Mouse (Mus musculus) cerebellum, adult 11-12 months (tissue): ENCODE data around the gene Tmprss7.

Source experiments
- DNase-seq: peaks from one replicate; pipeline ENCODE4 v3.0.0; 2022

The Tmprss7 gene

DNA sequence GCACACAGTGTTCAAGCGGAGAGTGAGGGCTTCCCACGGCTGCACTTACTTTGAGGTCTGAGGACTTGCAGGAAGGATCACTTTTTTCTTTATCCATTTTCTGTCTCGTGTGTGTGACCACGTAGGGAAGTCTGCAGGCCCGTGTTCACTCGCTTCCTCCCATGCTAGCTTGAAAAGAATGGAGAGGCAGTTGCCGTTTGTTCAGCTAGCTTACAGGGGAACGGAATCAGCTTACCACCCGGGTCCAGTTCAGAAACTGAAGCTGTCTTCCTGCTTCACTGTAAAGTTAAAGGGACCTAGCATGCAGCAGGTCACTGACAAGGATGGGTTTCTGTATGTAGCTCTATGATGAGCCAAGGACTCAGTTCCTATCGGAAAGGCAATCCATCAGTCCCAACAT lies at the start of gene Tmprss7:
Tmprss7 (minus strand) TSS at position 101 of the 400 bp plus-strand sequence.
- no peak for DNase-seq

DNA sequence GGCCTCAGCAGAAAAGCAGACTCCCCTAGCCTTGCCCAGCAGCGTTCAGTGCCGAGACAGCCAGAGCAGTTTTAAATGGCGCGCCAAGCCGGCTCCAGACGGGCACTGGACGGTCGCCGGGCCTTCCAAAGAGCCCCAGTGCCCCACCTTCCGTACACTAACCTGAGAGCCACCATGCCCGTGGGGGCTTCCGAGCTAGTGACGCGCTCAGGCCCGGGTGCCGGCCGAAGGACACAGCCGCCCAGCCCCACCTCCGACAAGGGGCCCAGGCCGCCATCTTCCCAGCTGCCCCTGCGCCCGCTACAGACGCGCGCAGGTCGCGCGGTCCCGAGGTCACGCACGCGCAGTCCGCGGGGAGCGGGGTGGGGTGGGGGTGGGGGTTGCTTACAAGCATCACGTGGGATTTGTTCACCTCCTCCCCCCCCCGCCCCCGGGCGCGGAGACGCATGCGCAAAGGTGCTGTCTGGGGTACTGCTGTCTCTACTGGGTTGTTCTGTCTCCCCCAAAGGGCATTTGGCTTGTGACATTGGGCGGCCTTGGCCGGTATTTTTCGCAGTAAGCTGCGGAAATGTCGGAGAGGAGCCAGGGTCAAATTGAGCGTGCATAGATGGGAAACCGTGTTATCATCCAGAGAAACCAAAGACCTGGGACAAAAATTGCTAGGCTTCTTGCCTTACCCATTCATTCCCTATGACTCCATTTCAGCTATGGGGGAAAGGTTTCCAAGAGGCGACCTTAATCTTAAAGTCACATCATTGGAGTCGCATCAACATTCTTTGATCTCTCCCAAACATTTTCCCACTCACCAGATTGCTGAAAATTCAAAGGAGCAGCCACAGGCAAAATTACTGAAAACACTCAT lies 49.4 kb upstream of the Tmprss7 start, which contains the start of gene Abhd10:
Abhd10 (minus strand) TSS at position 341 of the 862 bp plus-strand sequence.
- DNase-seq: peak; percentile 98

DNA sequence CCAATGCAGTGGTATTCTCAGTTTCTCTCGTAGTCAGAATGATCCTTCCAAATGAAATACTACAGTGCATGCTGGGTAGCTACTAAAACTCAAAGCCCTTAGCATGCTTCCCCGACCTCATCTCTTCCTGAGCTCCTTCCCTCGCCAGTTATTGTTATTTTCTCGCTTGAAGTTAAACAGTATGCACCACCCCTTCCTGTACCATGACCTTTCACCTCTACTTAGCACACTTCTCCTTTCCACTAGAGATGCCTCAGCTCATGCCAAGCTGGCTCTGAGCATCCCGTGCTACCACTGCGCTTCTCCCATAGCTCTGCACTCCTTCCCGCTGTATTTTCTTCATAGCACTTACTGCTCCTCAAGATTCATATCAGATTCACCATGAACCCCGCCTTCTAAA lies 44.4 kb upstream of the Tmprss7 start:
- DNase-seq: no peak

DNA sequence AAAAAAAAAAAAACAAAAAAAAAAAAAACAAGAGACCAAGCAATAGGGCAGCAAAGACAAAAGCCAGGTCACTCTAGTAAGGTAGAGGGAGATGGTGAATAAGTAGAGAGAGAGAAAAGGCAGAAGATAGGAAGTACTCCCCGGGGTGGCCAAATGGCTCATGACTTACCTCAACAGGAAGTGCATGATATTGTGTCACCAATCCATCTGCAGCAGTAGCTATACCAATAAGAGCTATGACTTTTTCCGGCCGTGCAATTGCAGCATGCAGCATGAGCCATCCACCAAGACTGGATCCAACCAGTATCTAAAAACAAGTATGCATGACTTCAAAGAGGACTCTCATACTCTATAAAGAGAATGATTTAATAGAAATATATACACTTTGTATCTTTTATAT lies 43.3 kb upstream of the Tmprss7 start:
- no peak for DNase-seq

DNA sequence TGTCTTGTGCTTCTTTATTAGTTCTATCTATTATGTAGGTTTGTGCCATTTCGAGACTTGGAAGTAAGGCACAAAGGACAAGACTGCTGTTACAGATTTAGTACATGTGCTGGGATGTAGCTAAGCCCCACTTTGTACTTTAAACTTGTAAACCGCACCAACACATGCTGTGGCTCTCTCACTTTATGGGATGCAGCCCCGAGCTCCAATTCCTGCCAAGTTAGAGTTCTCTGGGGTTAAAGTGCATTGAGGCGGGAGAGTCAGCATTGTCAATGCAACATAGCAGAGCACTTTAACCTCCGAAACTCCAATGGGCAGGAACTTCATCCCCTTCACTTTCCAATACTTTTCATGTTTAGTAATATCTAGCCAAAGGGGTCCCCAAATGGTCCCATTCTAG lies 35.7 kb upstream of the Tmprss7 start:
- DNase-seq: no peak

DNA sequence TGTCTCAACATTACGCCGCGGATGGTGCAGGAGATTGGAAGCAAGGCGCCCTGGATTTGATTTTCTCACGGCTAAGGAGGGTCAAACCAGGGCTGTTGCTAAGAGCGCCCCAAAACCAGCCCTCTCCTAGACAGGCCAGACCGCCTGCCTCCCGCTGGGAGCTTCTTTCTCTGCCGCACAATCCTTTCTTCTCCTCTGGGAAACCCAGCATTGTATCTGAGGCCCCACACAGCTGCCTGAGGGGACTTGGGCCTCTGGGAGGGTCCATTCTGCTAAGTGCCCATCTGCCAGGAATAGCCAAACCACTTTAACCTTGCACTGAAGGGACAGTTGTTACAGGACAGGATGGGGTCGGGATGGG lies 31.3 kb upstream of the Tmprss7 start:
- DNase-seq: peak; percentile 72

DNA sequence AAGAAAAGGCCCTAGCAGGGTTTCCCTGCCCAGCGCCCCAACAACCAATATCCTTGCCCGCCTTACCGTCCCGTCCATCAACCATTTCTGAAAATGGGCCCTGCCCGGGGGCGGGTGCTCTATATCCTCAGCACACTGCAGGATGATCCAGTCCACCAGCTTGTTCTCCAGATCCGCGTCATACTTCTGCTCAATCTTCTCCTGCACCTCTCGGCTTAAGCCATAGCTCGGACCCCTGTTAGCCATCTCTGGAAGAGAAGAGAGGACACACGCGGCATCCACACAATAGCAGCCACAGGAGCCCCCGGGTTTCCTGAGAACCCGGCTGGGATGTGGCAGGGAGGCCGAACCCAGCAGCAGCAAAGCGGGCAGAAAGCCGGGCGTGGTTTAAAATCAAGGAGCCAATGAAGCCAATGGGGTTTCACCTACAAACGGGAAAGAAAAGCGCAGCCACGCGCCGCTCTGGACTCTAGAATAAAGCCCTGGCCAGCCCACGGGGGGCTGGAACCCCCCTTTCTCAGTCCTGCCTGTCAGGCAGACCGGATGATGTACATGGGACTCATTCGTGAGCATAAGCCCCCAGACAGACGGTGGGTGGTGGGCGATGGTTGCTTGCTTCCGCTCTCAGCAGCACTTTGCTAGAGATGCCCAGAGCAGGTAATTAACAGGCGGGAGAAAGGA lies 30.7 kb upstream of the Tmprss7 start, which contains the start of gene Tagln3:
Tagln3 (minus strand) TSS at position 548 of the 681 bp plus-strand sequence.
- DNase-seq: peak; percentile 84

DNA sequence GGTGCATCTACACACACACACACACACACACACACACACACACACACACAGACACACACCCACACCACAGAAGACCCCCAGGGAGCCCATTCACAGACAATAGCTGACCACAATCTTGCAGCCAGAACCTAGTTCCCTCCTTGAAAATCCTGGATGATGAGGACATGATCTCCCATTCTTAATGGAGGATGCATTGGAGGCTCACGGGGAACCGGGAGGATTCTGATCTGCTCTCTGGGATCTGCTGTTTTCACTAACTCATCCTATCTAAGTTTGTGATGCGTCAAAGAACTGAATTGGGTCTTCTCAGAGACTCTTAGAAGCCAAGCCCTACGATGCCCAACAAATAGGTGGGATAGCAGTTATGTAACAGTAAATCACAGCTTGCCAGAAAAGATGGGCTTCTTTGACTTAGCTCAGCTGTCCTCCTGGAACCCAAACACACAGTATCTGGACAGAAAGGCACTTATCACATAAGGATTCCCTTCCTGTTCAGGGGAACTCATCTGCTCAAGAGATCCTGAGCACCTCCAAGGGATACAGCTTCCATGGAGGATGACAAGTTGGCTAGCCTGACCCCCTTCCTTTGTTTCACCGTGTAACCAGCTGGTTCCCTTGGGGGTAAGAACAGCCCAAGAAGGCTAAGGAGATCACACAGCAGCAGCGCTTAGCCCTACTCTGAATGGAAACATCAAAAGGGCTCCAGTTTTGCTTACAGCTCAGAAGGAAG lies 29.9 kb upstream of the Tmprss7 start:
- peak; percentile 49 for DNase-seq

DNA sequence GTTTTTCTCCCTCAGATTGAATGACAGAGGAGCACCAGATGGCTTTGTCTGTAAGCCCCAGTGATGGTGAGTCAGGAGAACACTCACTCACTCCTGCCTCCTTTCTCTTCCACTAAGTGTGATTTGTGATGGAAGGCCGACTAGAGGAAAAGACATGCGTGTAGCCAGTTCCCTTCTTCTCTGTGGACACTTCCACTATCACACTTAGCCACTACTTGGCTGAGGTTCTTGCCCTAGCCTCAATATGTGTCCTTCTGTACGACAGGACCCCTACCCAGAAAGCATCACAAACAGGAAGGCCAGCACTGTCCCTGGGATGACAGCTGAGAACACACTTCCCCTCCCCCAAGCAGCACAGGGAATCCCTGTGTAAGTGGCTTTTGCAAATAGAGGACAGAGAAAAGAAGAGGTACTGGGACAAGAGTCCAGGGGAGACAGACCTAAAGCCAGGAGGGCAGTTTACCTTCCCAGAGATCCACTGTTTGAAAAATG lies 29.0 kb upstream of the Tmprss7 start:
- DNase-seq: peak; percentile 65

DNA sequence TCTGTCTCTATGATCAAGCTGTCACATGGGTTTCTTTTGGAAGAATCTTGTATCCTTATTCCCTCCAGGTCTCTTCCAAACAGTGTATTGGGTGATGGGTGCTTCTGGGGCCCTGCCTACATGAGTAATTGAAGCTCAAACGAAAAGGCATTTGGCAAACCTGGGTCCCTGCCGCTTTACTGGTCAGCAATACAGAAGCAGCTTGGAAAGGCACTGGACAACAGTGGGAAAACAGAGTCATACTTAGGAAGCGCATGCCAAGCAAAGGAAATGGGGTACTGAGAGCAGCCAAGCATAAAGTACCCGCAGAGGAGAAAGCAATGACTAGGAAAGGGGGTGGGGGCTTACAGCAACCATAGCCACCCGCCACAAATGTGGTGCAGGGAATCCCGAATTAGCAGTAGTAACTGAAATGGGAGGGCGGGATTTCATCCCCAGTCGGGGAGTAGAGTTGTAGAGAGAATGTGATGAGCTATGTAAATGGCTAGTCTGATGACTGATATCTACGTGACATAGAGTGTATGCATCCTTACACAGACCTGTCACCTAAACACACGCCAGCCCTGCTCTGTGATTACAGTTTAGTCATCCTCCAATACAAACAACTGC lies 26.7 kb upstream of the Tmprss7 start:
- DNase-seq: peak; percentile 71

DNA sequence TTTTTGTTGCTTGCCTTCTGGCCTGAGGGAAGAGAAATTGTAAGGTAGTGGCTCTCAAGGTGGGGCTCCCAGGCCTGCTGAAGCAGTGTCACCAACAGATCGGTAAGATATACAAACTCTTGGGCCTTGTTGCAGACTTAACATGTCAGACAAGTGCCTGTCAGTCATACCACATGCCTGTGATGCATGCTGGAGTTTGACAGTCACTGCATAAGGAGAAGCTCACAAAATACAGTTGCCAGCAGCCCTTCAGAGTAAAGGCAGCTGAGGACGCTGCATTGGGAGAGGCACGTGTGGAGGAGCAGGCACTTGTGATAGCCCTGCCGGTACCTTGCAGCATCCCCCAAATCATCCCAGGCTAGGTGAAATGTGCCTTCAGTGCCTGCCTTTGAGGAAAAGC lies 24.8 kb upstream of the Tmprss7 start:
- DNase-seq: no peak

DNA sequence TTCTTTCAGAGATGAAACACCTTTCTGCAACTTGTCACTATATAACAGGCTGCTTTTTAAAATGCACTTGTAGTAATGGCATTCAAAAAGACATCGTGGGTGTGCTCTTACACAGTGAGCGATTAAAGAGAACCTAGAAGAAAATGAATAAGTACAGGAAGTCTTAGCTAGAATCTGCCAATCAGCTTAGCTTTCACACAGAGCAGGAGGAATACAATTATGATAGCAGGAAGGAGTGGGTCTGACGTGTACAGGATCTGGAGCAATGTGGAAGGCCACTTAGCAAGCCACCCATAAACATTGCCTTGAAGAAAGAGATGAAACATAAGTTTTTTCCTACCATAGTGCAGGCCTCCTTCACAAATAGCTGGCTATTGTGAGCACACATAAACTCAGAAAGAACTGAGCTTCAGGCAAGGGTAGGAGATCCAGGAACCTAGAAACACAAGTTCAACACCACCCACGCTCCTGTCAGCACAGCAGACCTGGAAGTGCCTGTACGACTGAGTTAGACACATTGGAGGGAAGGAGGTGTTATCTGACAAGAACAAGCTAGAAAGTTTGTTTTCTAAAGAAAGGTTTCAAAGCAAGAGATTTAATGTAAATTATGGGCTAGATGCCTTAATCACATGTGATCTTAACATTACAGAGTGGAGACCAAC lies 21.2 kb upstream of the Tmprss7 start:
- no peak for DNase-seq

DNA sequence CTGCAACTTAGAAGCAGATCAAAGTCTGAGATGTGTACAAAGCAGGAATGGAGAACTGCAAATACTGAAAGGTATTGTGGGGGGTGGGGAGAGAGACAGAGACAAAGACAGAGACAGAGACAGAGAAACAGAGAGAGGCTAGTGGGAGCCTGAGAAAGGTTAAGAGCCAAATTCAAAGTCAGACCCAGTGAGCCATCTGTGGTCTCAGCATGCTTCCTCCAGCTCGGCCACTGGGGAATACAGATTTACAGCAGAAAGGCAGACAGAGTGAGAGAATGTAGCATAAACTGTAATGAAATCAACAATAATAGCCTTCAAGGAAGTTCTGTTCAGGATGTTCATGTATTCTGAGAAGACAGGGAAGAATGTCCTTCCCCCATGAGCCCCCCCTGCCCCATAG lies 20.4 kb upstream of the Tmprss7 start:
- DNase-seq: no peak

DNA sequence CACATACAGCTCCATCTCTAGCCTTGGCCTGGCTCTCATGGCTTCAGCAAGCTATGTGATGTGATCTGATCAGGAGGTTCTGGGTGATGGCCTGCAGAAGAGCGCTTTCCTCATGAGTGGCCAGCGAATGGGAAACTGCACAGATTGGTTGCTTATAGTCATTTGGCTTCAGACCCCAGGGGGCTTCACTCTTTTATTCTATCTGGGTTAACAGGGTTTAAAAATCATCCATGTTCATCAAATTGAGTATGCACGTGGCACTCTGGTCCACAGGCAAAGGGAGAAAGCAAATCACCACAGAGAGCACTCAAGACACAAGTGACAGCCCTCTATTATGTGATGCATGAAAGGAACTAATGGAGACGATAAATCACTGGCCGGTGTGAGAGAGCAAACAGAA lies 19.8 kb upstream of the Tmprss7 start:
- DNase-seq: no peak

DNA sequence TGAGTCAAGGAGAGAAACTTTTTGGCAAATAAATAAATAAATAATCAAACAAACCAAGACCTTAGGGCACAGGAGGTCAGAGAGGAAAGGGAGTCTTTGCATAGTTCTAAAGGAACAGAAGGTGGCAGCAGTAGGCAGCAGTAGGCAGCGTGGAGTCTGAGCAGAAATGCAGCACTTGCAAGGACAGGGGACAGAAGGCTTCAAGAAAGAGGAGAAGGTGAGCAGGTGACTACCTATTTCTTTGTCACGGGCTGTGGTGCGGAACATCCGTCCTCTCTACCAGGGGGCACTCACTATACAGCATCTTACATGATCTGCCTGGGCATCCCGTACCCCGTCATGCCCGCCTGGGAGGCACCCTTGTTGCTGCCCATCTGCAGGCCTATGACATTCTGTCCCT lies 17.8 kb upstream of the Tmprss7 start:
- DNase-seq: peak; percentile 41

DNA sequence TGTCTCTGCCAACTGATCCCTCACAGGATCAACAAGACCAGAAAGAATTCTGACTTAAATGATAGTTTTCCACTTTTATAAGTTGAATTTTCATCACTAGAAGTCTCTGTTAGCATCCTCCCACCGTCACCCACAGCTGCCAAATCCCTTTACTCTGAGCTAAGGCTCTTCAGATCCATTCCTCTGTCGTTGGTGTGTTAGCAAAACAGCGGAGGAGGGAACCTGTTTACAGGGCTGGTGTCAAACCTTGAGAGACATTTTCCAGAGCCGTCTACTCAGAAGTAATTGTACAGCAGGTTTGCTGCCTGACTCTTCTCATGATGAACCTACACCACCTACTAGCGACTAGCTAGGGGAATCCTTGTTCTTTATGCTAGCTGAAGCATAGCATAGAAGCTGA lies 5.8 kb upstream of the Tmprss7 start:
- DNase-seq: no peak

DNA sequence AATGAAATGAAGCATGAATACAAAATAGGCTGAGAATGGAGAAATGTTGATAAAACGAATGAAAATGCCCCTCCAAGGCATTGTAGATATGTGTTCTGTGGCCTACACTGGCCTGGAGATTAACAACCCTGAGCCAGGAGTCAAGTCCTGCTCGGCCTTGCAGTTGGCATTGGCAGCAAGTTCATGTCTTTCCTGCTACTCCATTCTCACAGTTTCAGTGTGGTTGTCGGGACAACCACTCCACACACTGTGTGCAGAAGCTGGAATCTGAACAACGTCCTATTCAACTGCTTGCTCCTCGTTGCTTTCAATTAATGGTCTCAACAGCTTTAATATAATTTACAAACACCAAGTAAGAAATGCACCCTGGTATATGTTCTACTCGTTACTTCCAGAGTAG lies 4.5 kb upstream of the Tmprss7 start:
- DNase-seq: no peak

DNA sequence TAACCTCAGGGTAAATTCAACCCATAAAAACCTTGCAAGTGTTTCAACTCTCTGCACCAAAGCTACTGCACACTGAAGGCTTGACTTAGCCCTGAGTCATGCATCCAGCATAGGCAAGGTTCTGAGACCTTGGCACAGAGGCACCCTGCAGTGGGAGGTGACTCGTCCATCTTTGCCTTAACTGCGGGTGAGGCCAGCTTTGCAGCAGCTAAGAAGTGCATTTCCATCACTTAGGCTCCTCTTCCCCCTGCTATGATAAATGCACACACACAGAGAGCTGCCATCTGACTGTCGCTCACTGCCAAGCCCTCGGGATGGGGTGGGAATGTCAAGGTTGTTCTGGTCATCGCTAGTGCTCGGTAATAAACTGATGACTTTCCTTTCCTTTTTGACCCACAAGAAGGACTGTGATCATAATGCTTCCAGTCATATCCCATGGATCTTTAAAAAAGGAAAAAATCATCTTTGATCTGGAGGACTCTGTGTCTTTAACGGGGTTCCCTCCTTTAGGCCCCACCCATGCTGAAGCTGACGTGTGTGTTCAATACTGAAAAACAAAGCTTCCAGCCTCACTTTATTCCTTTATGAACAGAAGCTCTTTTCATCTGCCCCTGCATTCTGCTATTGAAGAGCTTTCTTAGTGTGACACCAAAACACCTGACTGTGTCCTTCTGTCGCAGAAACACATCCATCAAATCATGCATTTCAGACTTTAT lies 2.1 kb upstream of the Tmprss7 start:
- peak; percentile 50 for DNase-seq

DNA sequence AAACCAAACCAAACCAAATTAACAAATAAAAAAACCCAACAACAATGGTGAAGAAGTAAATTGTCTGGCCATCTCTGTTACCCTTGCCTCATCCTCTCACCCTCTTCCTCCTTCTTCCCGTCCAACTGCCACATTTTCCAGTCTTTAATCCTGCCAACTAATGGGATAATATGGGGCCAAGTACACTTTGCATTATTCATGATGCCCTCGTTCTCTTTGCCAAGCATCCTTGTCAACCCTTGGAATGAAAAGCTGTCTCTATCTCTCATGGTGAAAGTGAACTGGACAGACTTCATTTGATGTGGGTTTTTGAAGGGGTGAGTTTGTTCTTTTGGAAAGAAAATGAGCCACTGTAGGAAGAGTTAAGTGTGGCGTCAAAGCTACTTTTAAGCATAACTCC lies 607 bp downstream of the Tmprss7 start:
- DNase-seq: no peak

DNA sequence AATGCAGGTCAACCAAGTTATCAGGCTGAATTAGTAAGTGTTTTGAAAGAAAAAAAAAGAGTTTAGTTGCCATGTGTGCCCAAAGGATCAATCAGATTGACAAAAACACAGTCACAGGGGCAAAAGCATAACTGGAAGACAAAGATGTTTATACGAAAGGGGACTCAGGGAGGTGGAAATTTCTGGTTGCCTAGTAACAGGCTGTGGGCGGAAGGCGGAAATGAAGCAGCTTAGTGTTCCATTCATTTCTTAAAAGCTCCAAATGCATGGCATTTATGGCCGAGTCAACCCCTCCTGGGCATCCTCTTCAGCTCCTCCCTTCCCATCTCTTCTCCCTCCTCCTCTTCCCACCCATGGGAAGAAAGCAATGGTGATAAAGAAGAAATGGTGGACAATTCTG lies 3.3 kb downstream of the Tmprss7 start:
- DNase-seq: no peak

DNA sequence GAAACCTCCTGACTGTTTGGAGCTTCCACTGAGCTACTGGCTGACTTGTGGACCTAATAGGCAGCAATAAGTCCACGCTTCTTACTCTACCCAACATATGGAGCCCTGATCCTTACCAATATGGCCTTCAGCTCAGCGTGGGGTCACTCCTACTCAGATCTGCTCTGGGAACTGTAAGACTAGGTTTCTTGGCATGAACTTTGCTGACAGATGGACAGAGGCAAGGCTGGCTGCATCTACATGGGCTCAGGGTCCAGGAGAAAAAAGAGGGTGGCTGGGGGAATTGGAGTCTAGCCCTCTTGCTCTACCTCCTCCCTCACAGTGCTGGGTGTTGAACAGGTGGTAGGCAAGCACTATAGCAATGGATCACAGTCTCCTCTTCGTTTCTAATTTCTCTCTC lies 6.6 kb downstream of the Tmprss7 start:
- DNase-seq: peak; percentile 88

DNA sequence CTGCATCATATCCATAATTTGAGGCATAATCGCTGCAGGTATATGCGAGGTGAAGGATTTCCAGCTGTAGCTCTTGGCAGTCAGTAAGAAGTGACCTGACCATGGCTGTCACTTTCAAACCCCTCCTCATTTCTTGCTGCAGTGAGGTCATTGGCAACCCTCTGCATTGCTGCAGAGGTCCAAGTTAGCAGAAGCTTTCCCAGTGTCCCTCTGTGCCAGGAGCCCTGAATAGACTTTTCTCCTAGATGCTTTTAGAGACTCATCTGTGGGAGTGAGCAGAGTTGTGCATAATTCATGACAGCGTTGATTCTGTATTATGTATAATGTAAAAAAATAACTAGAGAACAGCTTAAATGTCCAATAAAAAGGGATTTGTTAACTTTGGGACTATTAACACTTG lies 8.2 kb downstream of the Tmprss7 start:
- DNase-seq: no peak
